Mouse (Mus musculus) spleen, postnatal 36 days (tissue): ENCODE measurements around the gene Gm5591.
"Not testable (repeated sequence)": the region's sequence is repeated elsewhere in the genome, so short reads cannot be mapped to it uniquely, and the experiment has no call there.

Experiments
- DNase-seq, 2 experiments: peaks; one replicate each; pipeline ENCODE4 v3.0.0; 2022; ENCODE audit warnings: low spot score in 2 of 2, mixed read lengths in 1 of 2

Gm5591 gene

GRCm38 (mm10) chr7:38528093-38528492, at the start of gene Gm5591:
TSS of gene Gm5591 (minus strand) at chr7:38528193.
- DNase-seq: not testable (repeated sequence)

- not testable (repeated sequence) for DNase-seq
These were observed 39.5 kb downstream of the Gm5591 start for GRCm38 (mm10) chr7:38488468-38488867.
